Mouse (Mus musculus) C2C12 (cell line): ENCODE measurements at regions not wholly inside any gene's neighbourhood (a gene's known extent, or its start where the extent isn't known, plus 50 kb on each side); places are given as distances from the start of the nearest gene placed in this dataset.

ENCODE experiments used
- H3K27me3 ChIP-seq: one replicate; pipeline ENCODE4 v1.6.1; 2011; ENCODE audit not compliant: control insufficient read depth, insufficient read depth, insufficient read length
- H3K36me3 ChIP-seq: one replicate; pipeline ENCODE4 v1.6.1; 2011; ENCODE audit not compliant: control insufficient read depth, insufficient read depth
- H3K4me3 ChIP-seq: one replicate; pipeline ENCODE4 v1.5.1; 2011; ENCODE audit warnings: mild to moderate bottlenecking, control low read depth; ENCODE audit not compliant: poor library complexity, insufficient read depth, severe bottlenecking
- H3K79me2 ChIP-seq: one replicate; pipeline ENCODE4 v1.6.1; 2011; ENCODE audit not compliant: control insufficient read depth, insufficient read depth
- H3K79me3 ChIP-seq: one replicate; pipeline ENCODE4 v1.6.1; 2011; ENCODE audit warnings: low read depth, control low read depth
- H3ac ChIP-seq: one replicate; pipeline ENCODE3; 2011; ENCODE audit warnings: low read depth; ENCODE audit not compliant: control insufficient read depth, insufficient read length
- CEBPB ChIP-seq: IDR thresholded peaks from one replicate; pipeline ENCODE4 v1.6.1; 2011; ENCODE audit warnings: low read depth, mild to moderate bottlenecking, control low read depth, moderate library complexity
- CTCF ChIP-seq: IDR thresholded peaks from one replicate; pipeline ENCODE4 v1.5.1; 2011; ENCODE audit not compliant: control insufficient read depth, insufficient read depth, insufficient read length
- FOSL1 ChIP-seq: IDR thresholded peaks from one replicate; pipeline ENCODE4 v1.8.0; 2011; ENCODE audit warnings: mild to moderate bottlenecking, low read length; ENCODE audit not compliant: poor library complexity, insufficient read depth, severe bottlenecking
- MAX ChIP-seq: IDR thresholded peaks from one replicate; pipeline ENCODE4 v1.6.1; 2011; ENCODE audit warnings: mild to moderate bottlenecking, control low read depth
- MYOD1 ChIP-seq: IDR thresholded peaks from one replicate; pipeline ENCODE4 v1.6.1; 2011; ENCODE audit warnings: low read depth; ENCODE audit not compliant: control insufficient read depth, insufficient read length
- MYOG ChIP-seq: IDR thresholded peaks from one replicate; pipeline ENCODE4 v1.6.1; 2011; ENCODE audit not compliant: control insufficient read depth, insufficient read length; ENCODE audit errors: extremely low read depth
- USF1 ChIP-seq: IDR thresholded peaks from one replicate; pipeline ENCODE4 v1.6.1; 2011; ENCODE audit warnings: low read depth, mild to moderate bottlenecking, control low read depth, moderate library complexity

- H3ac ChIP-seq, result no peak overlapping the region
- no peaks in the 10 kb centered on the region for H3K79me2 ChIP-seq
- TF ChIP-seq MAX, result no peak
- no peaks in the 10 kb centered on the region for H3K36me3 ChIP-seq
- H3K4me3 ChIP-seq, result no peak overlapping the region
- H3K79me3 ChIP-seq, result no peaks in the 10 kb centered on the region
- no peaks in the 10 kb centered on the region for H3K27me3 ChIP-seq
These were observed 188.7 kb downstream of the Ifng start for GRCm38 (mm10) chr10:118629360-118630040.

GRCm38 (mm10) chr10:118631786-118632185, 190.9 kb downstream of the Ifng start:
- TF ChIP-seq USF1, result no peak
- TF ChIP-seq MYOD1, result no peak
- TF ChIP-seq MYOG, result no peak
- TF ChIP-seq CTCF, result no peak
- Histone ChIP-seq H3K4me3 (no peak overlapping the region), H3ac (no peak overlapping the region), H3K27me3 (no peaks in the 10 kb centered on the region), H3K36me3 (no peaks in the 10 kb centered on the region), H3K79me3 (no peaks in the 10 kb centered on the region), H3K79me2 (no peaks in the 10 kb centered on the region)

GRCm38 (mm10) chr10:118632187-118632586, 191.3 kb downstream of the Ifng start:
- no peak overlapping the region for H3K4me3 ChIP-seq
- H3K27me3 ChIP-seq, result no peaks in the 10 kb centered on the region
- H3K79me2 ChIP-seq, result no peaks in the 10 kb centered on the region
- H3K79me3 ChIP-seq, result no peaks in the 10 kb centered on the region
- no peak overlapping the region for H3ac ChIP-seq
- no peak for TF ChIP-seq MAX
- TF ChIP-seq USF1, result no peak
- no peak for TF ChIP-seq MYOD1
- no peak for TF ChIP-seq MYOG
- no peak for TF ChIP-seq CTCF
- no peak for TF ChIP-seq FOSL1
- no peak for TF ChIP-seq CEBPB
- H3K36me3 ChIP-seq, result no peaks in the 10 kb centered on the region

- Histone ChIP-seq H3K79me3 (no peaks in the 10 kb centered on the region), H3K27me3 (no peaks in the 10 kb centered on the region), H3K4me3 (no peak overlapping the region), H3K36me3 (no peaks in the 10 kb centered on the region), H3ac (no peak overlapping the region), H3K79me2 (no peaks in the 10 kb centered on the region)
- TF ChIP-seq USF1 (no peak), MYOG (no peak), FOSL1 (no peak), MYOD1 (no peak), MAX (no peak), CEBPB (no peak), CTCF (no peak)
These were observed 192.6 kb downstream of the Ifng start for GRCm38 (mm10) chr10:118633429-118633828.

- Histone ChIP-seq H3K4me3 (no peak overlapping the region), H3K79me3 (no peaks in the 10 kb centered on the region), H3K27me3 (no peaks in the 10 kb centered on the region), H3ac (no peak overlapping the region), H3K79me2 (no peaks in the 10 kb centered on the region), H3K36me3 (no peaks in the 10 kb centered on the region)
- TF ChIP-seq MYOD1, result no peak
- TF ChIP-seq CEBPB, result no peak
- TF ChIP-seq CTCF, result no peak
- no peak for TF ChIP-seq FOSL1
These were observed 198.3 kb downstream of the Ifng start for GRCm38 (mm10) chr10:118639097-118639496.

- Histone ChIP-seq H3K4me3 (no peak overlapping the region), H3K79me2 (no peaks in the 10 kb centered on the region), H3K27me3 (no peaks in the 10 kb centered on the region), H3K79me3 (no peaks in the 10 kb centered on the region), H3ac (no peak overlapping the region), H3K36me3 (no peaks in the 10 kb centered on the region)
- TF ChIP-seq MAX (no peak), CTCF (no peak), CEBPB (no peak), FOSL1 (no peak)
These were observed 199.4 kb downstream of the Ifng start for GRCm38 (mm10) chr10:118640121-118640809.
